Mouse (Mus musculus): ENCODE results near the gene Apof.

DNA sequence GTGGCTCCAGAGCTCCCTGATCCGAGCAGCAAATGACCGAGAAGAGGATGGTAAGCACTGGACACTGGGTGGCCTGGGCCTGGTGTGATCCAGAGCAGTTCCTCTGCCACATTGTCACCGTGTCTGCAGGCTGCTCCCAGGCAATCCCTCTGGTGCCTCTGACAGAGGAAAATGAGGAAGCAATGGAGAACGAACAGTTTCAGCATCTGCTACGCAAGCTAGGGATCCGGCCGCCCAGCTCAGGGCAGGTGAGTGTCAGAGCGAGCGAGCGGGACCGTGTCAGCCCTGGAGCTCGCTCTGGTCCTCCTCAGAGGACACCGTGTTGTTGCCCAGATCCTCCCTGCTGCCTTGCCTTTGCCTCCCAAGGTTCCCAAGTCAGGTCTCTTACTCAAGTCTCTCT, 17.9 kb upstream of the Apof start:
- TF ChIP-seq POLR2A (IDR thresholded peaks at IDR 0.05; ENCODE audit: control insufficient read depth, extremely low read depth, insufficient read depth, low read length, poor library complexity) (no peak), CTCF (IDR thresholded peaks at IDR 0.05; ENCODE audit: borderline replicate concordance, control insufficient read depth, extremely low read depth, insufficient read depth, low read length, poor library complexity) (no peak)

All from thymus, adult 2 months (tissue).